Mouse (Mus musculus) ES-E14 (cell line): ENCODE measurements around the gene Osbpl10.

Experiments used
- HCFC1 ChIP-seq: IDR thresholded peaks from 2 replicates; pipeline ENCODE4 v1.6.1; 2012; ENCODE audit warnings: low read length, inconsistent platforms, borderline replicate concordance; ENCODE audit not compliant: insufficient read depth
- MAFK ChIP-seq: IDR thresholded peaks from 2 replicates; pipeline ENCODE4 v1.6.1; 2014; ENCODE audit warnings: mild to moderate bottlenecking, low read depth, low read length, inconsistent platforms; ENCODE audit not compliant: insufficient read depth
- ZC3H11A ChIP-seq: IDR thresholded peaks from 2 replicates; pipeline ENCODE4 v1.6.1; 2012; ENCODE audit warnings: low read depth, mild to moderate bottlenecking, inconsistent platforms, low read length, borderline replicate concordance
- ZNF384 ChIP-seq: IDR thresholded peaks from 2 replicates; pipeline ENCODE4 v1.6.1; 2012; ENCODE audit warnings: low read depth, low read length, inconsistent platforms

- TF ChIP-seq ZC3H11A (no peak), MAFK (no peak), ZNF384 (no peak), HCFC1 (no peak)
Observed at GRCm38 (mm10) chr9:115260464-115260863, 282.1 kb downstream of the Osbpl10 start.
